ENCODE assay signal across 19 mouse cellular contexts in genomic region chr13:97779657-97780445, GRCm38 (mm10). TPM values are rescaled to one million over a fixed set of nuclear protein-coding genes. Genes with fewer than 3 reads are reported as not detected.
DNase-seq lines count a peak whose midpoint lies in the region; ATAC-seq and TF ChIP-seq lines count a peak whose summit lies in the region.
"Had no signal": no experiment of that assay in that cellular context is flagged by ENCODE, and none has a peak within 500 bp of the region (broad histone marks: within the 10 kb centered on the region; RNA-seq: fewer than 3 reads in every experiment).

No protein-coding gene starts in this region.

- peak overlapping the region; percentile 44; the same call in 1 of the 2 replicates for H3K27ac ChIP-seq in limb, embryonic 13.5 days
- H3K27ac ChIP-seq in limb, embryonic 10.5 days = no peak overlapping the region
- H3K27ac ChIP-seq in stomach, embryonic 14.5 days (ENCODE audit: low read length) = peak overlapping the region; percentile 72
- H3K27ac ChIP-seq in stomach, postnatal 0 days (replicated peaks) = no peak overlapping the region
- H3K27ac ChIP-seq in stomach, embryonic 15.5 days = peak overlapping the region; percentile 38; the same call in 1 of the 2 replicates
- H3K27ac ChIP-seq: forebrain, embryonic 15.5 days; heart, adult 2 months; hindbrain, postnatal 0 days; midbrain, embryonic 10.5 days had no signal

- peak; percentile 80 for DNase-seq in heart, adult 11 months
- no peak for DNase-seq in heart, postnatal 25 days (ENCODE audit: low spot score)
- DNase-seq in limb, embryonic 10.5 days (ENCODE audit: low spot score) = no peak
- no peak for DNase-seq in stomach, postnatal 0 days (ENCODE audit: low spot score)
- no peak for DNase-seq in layer of hippocampus, postnatal 25 days (ENCODE audit: extremely low spot score in 1 of 2, low spot score in 1 of 2)
- DNase-seq: adrenal gland, postnatal 14 days; cerebellum, adult 11-12 months; cerebellum, postnatal 25 days; embryo, embryonic 11 days; gastrocnemius, postnatal 14 days; heart, adult 2 months; heart, postnatal 4 days had no signal

- no peak for TF ChIP-seq CTCF in stomach, postnatal 0 days (IDR thresholded peaks at IDR 0.05; ENCODE audit: low read depth)

- peaks cover 66% of the 10 kb centered on the region for H3K4me1 ChIP-seq in limb, embryonic 13.5 days
- peaks cover 40% of the 10 kb centered on the region for H3K4me1 ChIP-seq in limb, embryonic 10.5 days
- H3K4me1 ChIP-seq in stomach, embryonic 14.5 days (ENCODE audit: control insufficient read depth, insufficient read depth, low read length) = peaks cover 23% of the 10 kb centered on the region
- H3K4me1 ChIP-seq in stomach, postnatal 0 days (replicated peaks; ENCODE audit: control insufficient read depth, insufficient read depth) = no peaks in the 10 kb centered on the region
- peaks cover 9% of the 10 kb centered on the region for H3K4me1 ChIP-seq in stomach, embryonic 15.5 days

- WGBS in limb, embryonic 13.5 days = 62% methylated on average over 8 of the region's 8 CpGs
- 88% methylated on average over 8 of the region's 8 CpGs for WGBS in limb, embryonic 10.5 days
- 49% methylated on average over 8 of the region's 8 CpGs for WGBS in stomach, embryonic 14.5 days
- 45% methylated on average over 8 of the region's 8 CpGs for WGBS in stomach, postnatal 0 days
- 42% methylated on average over 8 of the region's 8 CpGs for WGBS in stomach, embryonic 15.5 days

- H3K9ac ChIP-seq in limb, embryonic 13.5 days = no peak overlapping the region
- no peak overlapping the region for H3K9ac ChIP-seq in stomach, embryonic 14.5 days (replicated peaks; ENCODE audit: low read depth, low read length)
- no peak overlapping the region for H3K9ac ChIP-seq in stomach, postnatal 0 days (ENCODE audit: low read length)
- H3K9ac ChIP-seq in stomach, embryonic 15.5 days = no peak overlapping the region
- H3K9ac ChIP-seq: forebrain, embryonic 15.5 days had no signal

- ATAC-seq in limb, embryonic 13.5 days (ENCODE audit: low FRiP score, low read depth) = no peak
- no peak for ATAC-seq in stomach, embryonic 14.5 days (ENCODE audit: insufficient number of reproducible peaks, insufficient read depth, low FRiP score, low read depth)
- no peak for ATAC-seq in stomach, postnatal 0 days (ENCODE audit: low FRiP score, low TSS enrichment)
- 0 out of 2 replicates have a peak, but pooled peaks have one; percentile 7 for ATAC-seq in stomach, embryonic 15.5 days (ENCODE audit: insufficient read depth, low FRiP score, low read depth)
- ATAC-seq: forebrain, embryonic 15.5 days; hindbrain, postnatal 0 days had no signal

- H3K9me3 ChIP-seq in limb, embryonic 13.5 days = no peaks in the 10 kb centered on the region
- H3K9me3 ChIP-seq in limb, embryonic 10.5 days (replicated peaks) = no peaks in the 10 kb centered on the region
- no peaks in the 10 kb centered on the region for H3K9me3 ChIP-seq in stomach, embryonic 14.5 days (ENCODE audit: control insufficient read depth, low read depth, low read length)
- H3K9me3 ChIP-seq in stomach, postnatal 0 days (ENCODE audit: control insufficient read depth, low read length) = no peaks in the 10 kb centered on the region
- H3K9me3 ChIP-seq in stomach, embryonic 15.5 days = no peaks in the 10 kb centered on the region
- H3K9me3 ChIP-seq: forebrain, embryonic 15.5 days; midbrain, embryonic 10.5 days had no signal

- TF ChIP-seq EP300 in stomach, postnatal 0 days (optimal IDR thresholded peaks at IDR 0.05) = no peak

- intact Hi-C loops in heart, postnatal 25 days (cut with DNase I) = no loop called here

- H3K36me3 ChIP-seq in limb, embryonic 13.5 days = no peaks in the 10 kb centered on the region
- H3K36me3 ChIP-seq in limb, embryonic 10.5 days = no peaks in the 10 kb centered on the region
- no peaks in the 10 kb centered on the region for H3K36me3 ChIP-seq in stomach, embryonic 14.5 days (ENCODE audit: control insufficient read depth, insufficient read depth, low read length)
- H3K36me3 ChIP-seq in stomach, postnatal 0 days (ENCODE audit: control insufficient read depth, insufficient read depth, low read length) = no peaks in the 10 kb centered on the region
- H3K36me3 ChIP-seq in stomach, embryonic 15.5 days = no peaks in the 10 kb centered on the region
- H3K36me3 ChIP-seq: forebrain, embryonic 15.5 days; midbrain, embryonic 10.5 days had no signal

- no peak overlapping the region for H3K4me2 ChIP-seq in limb, embryonic 13.5 days (replicated peaks)
- no peak overlapping the region for H3K4me2 ChIP-seq in stomach, embryonic 14.5 days (replicated peaks; ENCODE audit: low read depth, low read length)
- H3K4me2 ChIP-seq in stomach, postnatal 0 days (replicated peaks; ENCODE audit: low read depth) = no peak overlapping the region
- no peak overlapping the region for H3K4me2 ChIP-seq in stomach, embryonic 15.5 days
- H3K4me2 ChIP-seq: forebrain, embryonic 15.5 days had no signal

- no peak overlapping the region for H3K4me3 ChIP-seq in limb, embryonic 13.5 days
- H3K4me3 ChIP-seq in limb, embryonic 10.5 days = no peak overlapping the region
- H3K4me3 ChIP-seq in stomach, embryonic 14.5 days (ENCODE audit: low read depth, low read length) = no peak overlapping the region
- H3K4me3 ChIP-seq in stomach, postnatal 0 days (ENCODE audit: low read depth, low read length) = no peak overlapping the region
- H3K4me3 ChIP-seq in stomach, embryonic 15.5 days (replicated peaks) = no peak overlapping the region
- H3K4me3 ChIP-seq: forebrain, embryonic 15.5 days; heart, adult 2 months; layer of hippocampus, adult 2 months; midbrain, embryonic 10.5 days had no signal

- peaks cover 11% of the 10 kb centered on the region for H3K27me3 ChIP-seq in limb, embryonic 13.5 days
- H3K27me3 ChIP-seq in limb, embryonic 10.5 days (ENCODE audit: low read depth, poor library complexity, severe bottlenecking) = peaks cover 7% of the 10 kb centered on the region; the same call in 1 of the 2 replicates
- no peaks in the 10 kb centered on the region for H3K27me3 ChIP-seq in stomach, embryonic 14.5 days (ENCODE audit: control insufficient read depth, insufficient read depth, low read length)
- no peaks in the 10 kb centered on the region for H3K27me3 ChIP-seq in stomach, postnatal 0 days (ENCODE audit: control insufficient read depth, insufficient read depth, low read length)
- H3K27me3 ChIP-seq in stomach, embryonic 15.5 days (replicated peaks) = no peaks in the 10 kb centered on the region
- H3K27me3 ChIP-seq: forebrain, embryonic 15.5 days had no signal

RNA-seq across cellular contexts. Expression of gene Gm10260, which starts 19.4 kb away (rescaled TPM):
- 100 to 1,000 TPM; 106 to 109 TPM for total RNA-seq in heart, postnatal 25 days (2021)
- polyA plus RNA-seq in limb, embryonic 13.5 days (2015; fragmentation: Nextera tagmentation; extraction: Ambion mirVana) = 6.6 and 7.5 TPM in 2 replicates
- polyA plus RNA-seq in limb, embryonic 10.5 days (2016; fragmentation: Nextera tagmentation; extraction: Ambion mirVana) = 4.8 and 5.4 TPM in 2 replicates
- 3.6 and 4.7 TPM in 2 replicates for polyA plus RNA-seq in stomach, embryonic 14.5 days (2014; fragmentation: Nextera tagmentation; extraction: Ambion mirVana)
- 4.2 and 8.9 TPM in 2 replicates for polyA plus RNA-seq in stomach, postnatal 0 days (2015; fragmentation: Nextera tagmentation; extraction: Ambion mirVana)
- 6.5 and 32.9 TPM in 2 replicates for polyA plus RNA-seq in stomach, embryonic 15.5 days (2015; fragmentation: Nextera tagmentation; extraction: Ambion mirVana)
- 10 to 100 TPM; 81.1 to 86.7 TPM for total RNA-seq in layer of hippocampus, postnatal 25 days (2021)

Comparison
In these comparisons a context has a peak if more than half of its experiments do, and no peak if none do; other contexts are left out.
1. H3K27ac ChIP-seq: peak in limb, embryonic 13.5 days (single experiment), stomach, embryonic 14.5 days (single experiment) and stomach, embryonic 15.5 days (single experiment); none in limb, embryonic 10.5 days (single experiment) and stomach, postnatal 0 days (single experiment).